Mouse (Mus musculus): ENCODE measurements around the gene Sgsm2. TPM values are rescaled to one million over a fixed set of nuclear protein-coding genes. Genes with fewer than 3 reads are reported as not detected.

Gene Sgsm2
- polyA plus RNA-seq, 1 experiment from 2014 or later, result 12.2 TPM

- Histone ChIP-seq H3K27me3 (no peaks in the 10 kb centered on the region), H3K4me3 (replicated peaks) (no peak overlapping the region), H3K4me2 (no peak overlapping the region), H3K9me3 (no peaks in the 10 kb centered on the region), H3K27ac (no peak overlapping the region), H3K9ac (no peak overlapping the region), H3K4me1 (peaks cover 8% of the 10 kb centered on the region), H3K36me3 (replicated peaks) (peaks cover 10% of the 10 kb centered on the region)
- WGBS, result 86% methylated on average over 14 of the region's 14 CpGs
- ATAC-seq (ENCODE audit: low FRiP score), result no peak
Observed at GRCm38 (mm10) chr11:74850998-74851661, 45.7 kb downstream of the Sgsm2 start.

GRCm38 (mm10) chr11:74847919-74848521 is 48.8 kb downstream of the Sgsm2 start:
- H3K27ac ChIP-seq, result no peak overlapping the region; the same call in 1 of the 2 replicates
- WGBS, result 3% methylated on average over 13 of the region's 13 CpGs
- no peaks in the 10 kb centered on the region for H3K9me3 ChIP-seq
- peaks cover 8% of the 10 kb centered on the region for H3K4me1 ChIP-seq
- H3K36me3 ChIP-seq (replicated peaks), result peaks cover 30% of the 10 kb centered on the region
- no peak overlapping the region for H3K4me2 ChIP-seq
- no peak overlapping the region for H3K4me3 ChIP-seq (replicated peaks)
- H3K9ac ChIP-seq, result no peak overlapping the region
- H3K27me3 ChIP-seq, result no peaks in the 10 kb centered on the region
- ATAC-seq (ENCODE audit: low FRiP score), result peak; percentile 54

GRCm38 (mm10) chr11:74845784-74846183 is 51.1 kb downstream of the Sgsm2 start:
- WGBS, result 76% methylated on average over 3 of the region's 3 CpGs
- Histone ChIP-seq H3K36me3 (replicated peaks) (peaks cover 45% of the 10 kb centered on the region), H3K4me1 (peaks cover 8% of the 10 kb centered on the region), H3K27ac (no peak overlapping the region), H3K9ac (no peak overlapping the region), H3K4me2 (no peak overlapping the region), H3K27me3 (no peaks in the 10 kb centered on the region), H3K4me3 (replicated peaks) (no peak overlapping the region), H3K9me3 (no peaks in the 10 kb centered on the region)
- ATAC-seq (ENCODE audit: low FRiP score), result no peak

- Histone ChIP-seq H3K27me3 (no peaks in the 10 kb centered on the region), H3K9ac (no peak overlapping the region), H3K9me3 (no peaks in the 10 kb centered on the region), H3K27ac (no peak overlapping the region), H3K36me3 (replicated peaks) (peaks cover 43% of the 10 kb centered on the region), H3K4me1 (peaks cover 16% of the 10 kb centered on the region), H3K4me2 (no peak overlapping the region), H3K4me3 (replicated peaks) (no peak overlapping the region)
- 55% methylated on average over 5 of the region's 5 CpGs for WGBS
- ATAC-seq (ENCODE audit: low FRiP score), result no peak
Observed at GRCm38 (mm10) chr11:74843761-74844160, 53.1 kb downstream of the Sgsm2 start.

- H3K4me3 ChIP-seq (replicated peaks), result no peak overlapping the region
- peaks cover 16% of the 10 kb centered on the region for H3K4me1 ChIP-seq
- WGBS, result 82% methylated on average over 2 of the region's 2 CpGs
- H3K27ac ChIP-seq, result no peak overlapping the region
- no peak overlapping the region for H3K4me2 ChIP-seq
- no peak overlapping the region for H3K9ac ChIP-seq
- H3K9me3 ChIP-seq, result no peaks in the 10 kb centered on the region
- no peaks in the 10 kb centered on the region for H3K27me3 ChIP-seq
- no peak for ATAC-seq (ENCODE audit: low FRiP score)
- peaks cover 43% of the 10 kb centered on the region for H3K36me3 ChIP-seq (replicated peaks)
Observed at GRCm38 (mm10) chr11:74843435-74843714, 53.5 kb downstream of the Sgsm2 start.

GRCm38 (mm10) chr11:74842656-74843434 is 54.0 kb downstream of the Sgsm2 start:
- Histone ChIP-seq H3K9me3 (no peaks in the 10 kb centered on the region), H3K27ac (no peak overlapping the region), H3K4me1 (peaks cover 12% of the 10 kb centered on the region), H3K4me3 (replicated peaks) (no peak overlapping the region), H3K36me3 (replicated peaks) (peaks cover 43% of the 10 kb centered on the region), H3K9ac (no peak overlapping the region), H3K4me2 (no peak overlapping the region), H3K27me3 (no peaks in the 10 kb centered on the region)
- 90% methylated on average over 22 of the region's 22 CpGs for WGBS
- ATAC-seq (ENCODE audit: low FRiP score), result no peak

- WGBS, result 88% methylated on average over 13 of the region's 13 CpGs
- Histone ChIP-seq H3K9me3 (no peaks in the 10 kb centered on the region), H3K4me1 (peaks cover 18% of the 10 kb centered on the region), H3K27ac (no peak overlapping the region), H3K36me3 (replicated peaks) (peaks cover 43% of the 10 kb centered on the region), H3K27me3 (no peaks in the 10 kb centered on the region), H3K9ac (no peak overlapping the region), H3K4me2 (no peak overlapping the region), H3K4me3 (replicated peaks) (no peak overlapping the region)
- no peak for ATAC-seq (ENCODE audit: low FRiP score)
Observed at GRCm38 (mm10) chr11:74842045-74842444, 54.8 kb downstream of the Sgsm2 start.

- H3K27me3 ChIP-seq, result no peaks in the 10 kb centered on the region
- H3K36me3 ChIP-seq (replicated peaks), result peaks cover 43% of the 10 kb centered on the region
- H3K27ac ChIP-seq, result no peak overlapping the region
- H3K4me1 ChIP-seq, result peaks cover 23% of the 10 kb centered on the region
- no peak overlapping the region for H3K4me2 ChIP-seq
- no peak overlapping the region for H3K4me3 ChIP-seq (replicated peaks)
- 81% methylated on average over 9 of the region's 9 CpGs for WGBS
- H3K9me3 ChIP-seq, result no peaks in the 10 kb centered on the region
- ATAC-seq (ENCODE audit: low FRiP score), result no peak
- no peak overlapping the region; the same call in 1 of the 2 replicates for H3K9ac ChIP-seq
Observed at GRCm38 (mm10) chr11:74841366-74841765, 55.5 kb downstream of the Sgsm2 start.

GRCm38 (mm10) chr11:74840739-74841138 is 56.1 kb downstream of the Sgsm2 start:
- Histone ChIP-seq H3K9me3 (no peaks in the 10 kb centered on the region), H3K4me1 (peaks cover 29% of the 10 kb centered on the region), H3K27me3 (no peaks in the 10 kb centered on the region), H3K4me3 (replicated peaks) (no peak overlapping the region), H3K4me2 (no peak overlapping the region), H3K36me3 (replicated peaks) (peaks cover 42% of the 10 kb centered on the region), H3K27ac (no peak overlapping the region), H3K9ac (no peak overlapping the region; the same call in 1 of the 2 replicates)
- 93% methylated on average over 8 of the region's 8 CpGs for WGBS
- no peak for ATAC-seq (ENCODE audit: low FRiP score)

- Histone ChIP-seq H3K4me2 (no peak overlapping the region), H3K27me3 (no peaks in the 10 kb centered on the region), H3K9me3 (no peaks in the 10 kb centered on the region), H3K9ac (no peak overlapping the region), H3K4me1 (peaks cover 29% of the 10 kb centered on the region), H3K27ac (no peak overlapping the region), H3K4me3 (replicated peaks) (no peak overlapping the region), H3K36me3 (replicated peaks) (peaks cover 38% of the 10 kb centered on the region)
- no peak for ATAC-seq (ENCODE audit: low FRiP score)
- WGBS, result 93% methylated on average over 19 of the region's 19 CpGs
Observed at GRCm38 (mm10) chr11:74839860-74840715, 56.8 kb downstream of the Sgsm2 start.

GRCm38 (mm10) chr11:74838971-74839370 is 57.9 kb downstream of the Sgsm2 start:
- H3K9me3 ChIP-seq, result no peaks in the 10 kb centered on the region
- H3K4me3 ChIP-seq (replicated peaks), result no peak overlapping the region
- ATAC-seq (ENCODE audit: low FRiP score), result no peak
- H3K4me1 ChIP-seq, result peaks cover 39% of the 10 kb centered on the region
- no peaks in the 10 kb centered on the region for H3K27me3 ChIP-seq
- WGBS, result 51% methylated on average over 6 of the region's 6 CpGs
- H3K27ac ChIP-seq, result peak overlapping the region; percentile 92
- H3K9ac ChIP-seq, result no peak overlapping the region
- peak overlapping the region; percentile 83 for H3K4me2 ChIP-seq
- peaks cover 28% of the 10 kb centered on the region for H3K36me3 ChIP-seq (replicated peaks)

GRCm38 (mm10) chr11:74838441-74838840 is 58.4 kb downstream of the Sgsm2 start:
- Histone ChIP-seq H3K4me3 (replicated peaks) (peak overlapping the region; percentile 63), H3K27me3 (no peaks in the 10 kb centered on the region), H3K4me1 (peaks cover 44% of the 10 kb centered on the region), H3K9me3 (no peaks in the 10 kb centered on the region), H3K27ac (peak overlapping the region; percentile 92), H3K36me3 (replicated peaks) (peaks cover 23% of the 10 kb centered on the region), H3K4me2 (peak overlapping the region; percentile 83), H3K9ac (peak overlapping the region; percentile 69)
- WGBS, result under 1% methylated on average over 35 of the region's 35 CpGs
- ATAC-seq (ENCODE audit: low FRiP score), result peak; percentile 81

All from forebrain, embryonic 12.5 days (tissue).